Mouse (Mus musculus): Measurements from ENCODE around the gene Smo.
A peak's percentile ranks its signal among the peaks of the same experiment; 100 is the strongest.

Gene Smo

GRCm38 (mm10) chr6:29735336-29735688, at the start of gene Smo:
Smo (plus strand) TSS chr6:29735503.
- DNase-seq: peak; percentile 76

- no peak for DNase-seq
These were observed 49.4 kb upstream of the Smo start for GRCm38 (mm10) chr6:29685952-29686351.

DNA sequence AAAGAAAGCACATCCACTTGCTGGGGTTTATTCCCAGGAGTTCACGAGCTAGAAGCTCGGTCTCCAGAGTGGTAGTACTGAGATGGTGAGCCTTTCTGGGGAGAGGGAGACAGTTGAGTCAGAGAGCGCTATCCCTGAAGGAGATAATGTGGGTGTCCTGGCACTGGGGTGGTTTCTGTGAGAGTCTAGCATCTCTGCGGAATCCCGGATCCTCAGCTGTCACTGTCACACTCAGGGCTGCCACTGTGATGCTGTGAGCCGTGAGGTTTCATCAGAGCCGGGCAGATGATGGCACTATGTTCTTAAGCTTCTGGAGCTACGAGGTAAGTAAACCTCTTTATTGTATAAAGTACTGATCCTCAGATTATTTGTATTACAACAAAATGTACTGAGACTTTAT, 45.8 kb upstream of the Smo start:
- no peak for DNase-seq

- peak; percentile 92 for DNase-seq
These were observed 41.4 kb upstream of the Smo start, which contains the start of gene Tspan33 for GRCm38 (mm10) chr6:29693953-29694352. Tspan33 (plus strand) TSS chr6:29694222.

GRCm38 (mm10) chr6:29694375-29695289, 40.7 kb upstream of the Smo start:
- no peak for DNase-seq

DNA sequence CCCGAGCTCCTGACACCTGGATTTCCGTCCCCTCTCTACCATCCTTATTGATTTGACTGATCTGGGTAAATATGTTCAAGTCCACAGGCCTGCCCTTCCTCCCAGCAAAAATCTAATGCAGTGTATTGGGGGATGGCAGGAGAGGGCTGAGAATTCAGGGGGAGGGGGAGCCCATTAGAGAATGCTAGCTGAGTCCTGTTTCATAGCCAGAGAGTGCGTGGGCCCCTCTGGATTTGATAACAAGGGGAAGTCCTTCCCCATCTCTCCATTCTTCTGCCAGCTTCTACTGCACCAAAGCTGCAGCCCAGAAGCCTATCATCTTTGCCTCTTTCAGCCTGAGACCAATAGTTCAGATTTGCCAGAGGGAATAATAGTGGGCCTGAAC, 40.0 kb upstream of the Smo start:
- DNase-seq: no peak

GRCm38 (mm10) chr6:29695975-29696374, 39.3 kb upstream of the Smo start:
- DNase-seq: no peak

DNA sequence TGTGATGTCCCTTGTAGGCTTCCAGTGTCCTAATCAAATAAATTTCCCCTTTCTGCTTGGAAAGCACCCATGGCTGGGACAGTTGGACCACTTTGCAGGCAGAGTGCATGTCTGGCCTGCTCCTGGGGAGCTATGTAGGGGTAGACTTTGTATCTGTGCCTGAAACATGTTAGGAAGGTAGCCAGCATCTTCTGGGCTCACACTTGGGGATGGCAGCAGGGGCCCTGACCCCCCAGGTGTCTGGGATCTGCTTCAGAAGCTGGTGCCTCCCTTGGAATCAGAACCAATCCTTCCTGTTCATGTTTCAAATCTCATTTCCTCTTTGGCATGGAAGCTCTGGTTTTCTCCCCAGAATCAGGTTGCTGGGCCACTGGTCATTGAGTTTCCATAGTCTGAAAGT, 38.2 kb upstream of the Smo start:
- no peak for DNase-seq

- DNase-seq: no peak
These were observed 37.8 kb upstream of the Smo start for GRCm38 (mm10) chr6:29697548-29697947.

DNA sequence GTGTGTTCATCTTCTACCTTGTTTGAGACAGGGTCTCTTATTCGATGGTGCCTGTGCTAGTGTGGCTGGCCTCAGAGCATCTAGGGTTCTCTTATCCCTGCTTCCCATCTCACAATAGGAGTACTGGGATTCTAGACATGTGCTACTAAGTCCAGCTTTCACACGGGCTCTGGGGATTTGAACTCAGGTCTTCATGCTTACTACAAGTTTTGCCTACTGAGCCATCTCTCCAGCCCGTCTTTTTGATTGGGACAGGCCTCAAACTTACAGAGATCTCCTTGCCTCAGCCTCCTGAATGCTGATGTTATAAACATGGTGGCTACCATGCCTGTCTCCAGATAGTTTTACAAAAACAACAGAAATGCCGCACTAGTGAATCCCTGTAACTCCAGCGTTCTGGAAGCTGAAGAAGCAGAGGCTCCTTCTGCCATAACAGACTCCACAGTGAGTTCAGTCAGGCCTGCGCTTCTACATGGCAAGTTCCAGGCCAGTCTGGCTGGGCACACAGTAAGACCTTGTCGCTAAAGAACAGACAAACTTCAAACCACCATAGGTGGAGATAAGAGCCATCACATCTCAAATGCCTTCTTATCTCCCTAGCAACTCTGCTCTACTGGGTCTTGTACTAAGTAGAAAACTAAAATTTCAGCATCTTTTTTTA, 36.1 kb upstream of the Smo start:
- no peak for DNase-seq

GRCm38 (mm10) chr6:29701051-29701450, 34.3 kb upstream of the Smo start:
- no peak for DNase-seq

DNA sequence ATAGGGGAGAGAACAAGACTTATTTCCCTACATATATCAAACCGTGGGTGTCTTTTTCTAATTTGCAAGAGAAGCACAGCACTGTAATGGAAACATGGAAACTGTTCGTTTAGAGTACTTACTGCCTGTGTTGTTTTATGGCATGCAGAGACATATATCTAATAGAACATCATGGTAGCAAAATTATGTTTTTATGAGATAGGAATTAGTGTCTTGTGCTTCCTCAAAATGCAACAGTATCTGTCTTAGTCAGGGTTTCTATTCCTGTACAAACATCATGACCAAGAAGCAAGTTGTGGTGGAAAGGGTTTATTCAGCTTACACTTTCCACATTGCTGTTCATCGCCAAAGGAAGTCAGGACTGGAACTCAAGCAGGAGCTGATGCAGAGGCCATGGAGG, 33.2 kb upstream of the Smo start:
- no peak for DNase-seq

GRCm38 (mm10) chr6:29704143-29704542, 31.2 kb upstream of the Smo start:
- DNase-seq: no peak

GRCm38 (mm10) chr6:29707902-29708301, 27.4 kb upstream of the Smo start:
- no peak for DNase-seq

GRCm38 (mm10) chr6:29711318-29711717, 24.0 kb upstream of the Smo start:
- DNase-seq: no peak

DNA sequence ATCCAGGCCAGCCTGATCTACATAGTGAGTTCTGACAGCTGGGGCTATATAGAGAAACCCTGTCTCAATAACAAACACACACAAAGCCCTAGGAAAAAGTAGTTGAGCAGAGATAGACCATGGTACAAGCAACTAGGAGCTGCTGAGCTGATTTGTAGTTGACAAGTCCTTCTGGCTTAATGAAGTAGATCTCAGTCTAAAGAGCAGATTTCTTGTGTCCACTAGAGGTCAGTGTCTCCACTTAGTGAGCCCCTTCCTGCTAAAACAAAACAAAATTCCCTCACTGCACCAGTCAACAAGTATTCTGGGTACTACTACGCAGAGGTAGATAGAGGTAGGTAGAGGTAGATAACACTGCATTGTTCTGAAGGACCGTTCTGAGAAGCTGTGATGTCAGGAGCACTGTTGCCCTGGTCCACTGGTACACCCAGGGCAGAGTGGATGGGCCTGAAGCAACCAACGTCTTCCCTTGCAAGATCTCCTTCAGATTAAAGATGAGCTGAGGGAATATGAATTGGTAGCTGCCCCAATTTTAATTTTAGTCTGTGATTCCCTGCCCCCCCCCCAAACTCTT, 23.2 kb upstream of the Smo start:
- DNase-seq: peak; percentile 52

GRCm38 (mm10) chr6:29716624-29717365, 18.5 kb upstream of the Smo start:
- no peak for DNase-seq

DNA sequence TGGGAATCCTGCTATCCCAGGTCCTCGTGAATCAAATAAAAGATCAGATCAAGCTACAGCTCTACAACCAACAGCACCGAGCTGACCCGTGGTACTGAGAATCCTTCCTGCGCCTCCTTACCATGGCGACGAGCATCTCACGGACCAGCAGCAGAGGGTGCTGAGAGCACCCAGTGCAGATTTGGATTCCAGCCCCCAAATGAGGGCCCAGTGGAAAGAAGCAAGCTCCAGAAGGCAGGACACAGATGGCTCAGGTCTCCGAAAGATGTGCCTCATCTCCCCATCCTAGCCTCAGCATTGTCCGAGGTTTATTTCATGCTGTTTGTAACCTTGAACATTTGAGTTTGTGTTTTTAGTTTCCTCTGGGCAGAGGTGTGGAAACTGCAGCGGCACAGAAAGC, 17.8 kb upstream of the Smo start:
- DNase-seq: no peak

GRCm38 (mm10) chr6:29717952-29718521, 17.3 kb upstream of the Smo start:
- peak; percentile 25 for DNase-seq

DNA sequence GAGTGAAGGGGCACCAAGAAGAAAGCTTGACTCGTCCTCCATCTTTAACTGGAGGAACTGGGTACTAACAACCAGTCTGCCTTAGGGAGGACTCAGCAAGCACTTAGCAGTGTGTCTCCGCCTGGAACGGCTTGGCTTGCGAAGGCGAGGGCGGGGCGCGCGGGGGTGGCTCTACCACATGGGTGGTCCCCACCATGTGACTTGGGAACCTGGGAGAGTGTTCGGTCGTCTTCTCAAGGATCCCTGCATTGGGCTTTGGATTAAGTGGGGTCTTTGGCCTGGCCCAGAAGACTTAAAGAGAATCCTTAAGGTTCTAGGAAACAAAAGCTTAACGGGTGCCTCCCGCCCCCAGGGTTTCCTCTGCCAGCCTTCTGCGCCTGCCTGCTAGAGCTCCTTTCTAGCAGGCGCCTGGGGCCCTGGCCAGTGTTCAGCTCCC, 16.4 kb upstream of the Smo start:
- peak; percentile 54 for DNase-seq

- DNase-seq: no peak
These were observed 13.4 kb upstream of the Smo start for GRCm38 (mm10) chr6:29721890-29722289.

DNA sequence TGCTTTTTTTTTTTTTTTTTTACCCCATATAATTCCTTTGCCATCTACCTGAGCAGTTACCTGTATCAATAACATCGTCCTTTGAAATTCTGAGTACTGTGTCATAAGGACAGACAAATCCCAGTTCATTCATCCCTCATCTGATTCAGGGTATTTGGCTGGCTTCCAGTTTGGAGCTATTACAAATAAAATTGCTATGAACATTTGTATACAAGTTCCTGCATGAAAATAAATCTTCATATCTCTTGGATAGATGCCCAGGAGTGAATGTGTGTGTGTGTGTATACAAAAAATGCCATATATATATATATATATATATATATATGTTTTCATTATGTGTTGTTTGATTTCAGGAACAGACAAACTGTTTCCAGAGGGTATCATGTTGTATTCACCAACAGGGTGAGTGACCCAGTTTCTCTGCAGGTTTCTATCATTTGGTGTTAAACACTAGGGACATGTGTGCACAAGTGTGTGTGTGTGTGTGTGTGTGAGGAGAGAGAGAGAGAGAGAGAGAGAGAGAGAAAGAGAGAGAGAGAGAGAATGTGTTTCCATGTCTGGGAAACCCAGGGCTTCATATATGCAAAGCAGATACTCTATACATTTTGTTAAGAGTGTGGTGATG, 8.6 kb upstream of the Smo start:
- no peak for DNase-seq
